In the genomic region with DNA sequence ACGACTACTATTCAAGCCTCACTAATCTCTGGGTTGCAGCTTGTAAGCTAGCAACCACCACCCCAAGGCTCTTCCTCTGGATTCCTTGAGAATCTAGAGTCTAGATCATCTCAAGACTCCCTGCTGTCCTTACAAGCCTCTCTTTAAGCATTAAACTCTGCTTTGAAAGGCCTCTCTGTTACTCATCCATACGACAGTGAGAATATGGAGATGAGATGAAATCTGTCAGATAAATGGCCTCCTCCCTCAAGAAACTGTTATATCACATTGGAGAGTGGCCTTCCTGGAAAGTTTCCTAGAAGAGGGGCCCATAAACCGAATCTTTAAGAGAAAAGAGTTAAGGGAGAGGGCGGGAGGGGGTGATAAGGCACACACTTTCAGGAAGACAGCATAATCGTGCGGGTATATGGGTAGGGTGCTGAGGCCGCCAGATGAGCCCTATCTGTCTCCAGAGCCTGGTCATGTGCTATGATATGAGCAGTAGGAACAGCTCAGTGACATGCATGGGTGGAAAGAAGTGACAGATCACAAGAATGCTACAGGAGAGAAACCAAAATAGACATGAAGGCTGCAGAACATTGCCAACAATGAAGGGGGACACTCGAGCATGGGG, we compare ENCODE assay signal across 14 mouse cellular contexts. TPM values are rescaled to one million over a fixed set of nuclear protein-coding genes. Genes with fewer than 3 reads are reported as not detected.
A peak's percentile ranks its signal among the peaks of the same experiment; 100 is the strongest.
DNase-seq lines count a peak whose midpoint lies in the region; ATAC-seq and TF ChIP-seq lines count a peak whose summit lies in the region.
"Had no signal": no experiment of that assay in that cellular context is flagged by ENCODE, and none has a peak within 500 bp of the region (broad histone marks: within the 10 kb centered on the region; RNA-seq: fewer than 3 reads in every experiment).

No protein-coding gene starts in this region.

- no peak overlapping the region for H3K9ac ChIP-seq in heart, embryonic 13.5 days
- peak overlapping the region; percentile 87 for H3K9ac ChIP-seq in MEL (ENCODE audit: control insufficient read depth, low read depth, low read length, poor library complexity, severe bottlenecking)
- H3K9ac ChIP-seq in liver, embryonic 15.5 days, result peak overlapping the region; percentile 37
- H3K9ac ChIP-seq: forebrain, embryonic 13.5 days; hindbrain, embryonic 14.5 days; limb, embryonic 12.5 days had no signal

- intact Hi-C loops in gastrocnemius, adult 2 months (cut with DNase I), result loop anchor here (5.0 kb wide), 1 partner anchor 41 kb away; no protein-coding TSS in a partner anchor

- H3K4me2 ChIP-seq in heart, embryonic 13.5 days, result peak overlapping the region; percentile 5; the same call in 1 of the 2 replicates
- peak overlapping the region; percentile 58 for H3K4me2 ChIP-seq in liver, embryonic 15.5 days
- H3K4me2 ChIP-seq: forebrain, embryonic 13.5 days; hindbrain, embryonic 14.5 days; limb, embryonic 12.5 days had no signal

- peak in 1 of 2 experiments; percentile 54; a peak in 1 of 4 replicates for TF ChIP-seq POLR2A in MEL (IDR thresholded peaks at IDR 0.05; ENCODE audit: control insufficient read depth in 1 of 2, insufficient read depth in 1 of 2, low read depth in 1 of 2, low read length in 2 of 2, poor library complexity in 1 of 2)

- TF ChIP-seq CTCF in MEL (IDR thresholded peaks at IDR 0.05 in 2 of 3, conservative IDR thresholded peaks at IDR 0.05 in 1 of 3; ENCODE audit: control insufficient read depth in 1 of 3, insufficient read depth in 1 of 3, low read depth in 2 of 3, low read length in 3 of 3, poor library complexity in 1 of 3, severe bottlenecking in 1 of 3), result no peak
- TF ChIP-seq CTCF in gastrocnemius, adult 2 months (IDR thresholded peaks at IDR 0.05), result no peak

- 0 out of 2 replicates have a peak overlapping the region, but pooled peaks have one; percentile 6 for H3K27ac ChIP-seq in heart, embryonic 13.5 days (replicated peaks)
- H3K27ac ChIP-seq in MEL (ENCODE audit: control insufficient read depth, low read depth, low read length), result peak overlapping the region; percentile 100
- peak overlapping the region; percentile 30; the same call in 1 of the 2 replicates for H3K27ac ChIP-seq in embryonic facial prominence, embryonic 10.5 days (replicated peaks)
- H3K27ac ChIP-seq in liver, embryonic 15.5 days (replicated peaks), result peak overlapping the region; percentile 96
- H3K27ac ChIP-seq in gastrocnemius, adult 2 months, result no peak overlapping the region
- H3K27ac ChIP-seq: forebrain, embryonic 13.5 days; hindbrain, embryonic 14.5 days; limb, embryonic 12.5 days; macrophage had no signal

- peak; percentile 93 to 97 for TF ChIP-seq EP300 in MEL (IDR thresholded peaks at IDR 0.05; ENCODE audit: low read depth in 1 of 2, low read length in 2 of 2)

- peaks cover 2% of the 10 kb centered on the region; the same call in 1 of the 2 replicates for H3K79me2 ChIP-seq in MEL (ENCODE audit: control insufficient read depth, insufficient read depth, low read length, poor library complexity)

- no peak; the same call in 1 of the 2 replicates for TF ChIP-seq RAD21 in MEL (IDR thresholded peaks at IDR 0.05; ENCODE audit: low read depth, low read length)

- DNase-seq in heart, postnatal 4 days, result no peak
- DNase-seq in MEL (ENCODE audit: low read depth, low spot score), result peak; percentile 97
- DNase-seq in embryonic facial prominence, embryonic 10.5 days (ENCODE audit: low spot score), result no peak
- DNase-seq in thymus, postnatal 10 days (ENCODE audit: low spot score in 2 of 2), result no peak
- no peak for DNase-seq in T-cell, adult 2 months (ENCODE audit: low spot score)
- DNase-seq in gastrocnemius, adult 2 months, result no peak
- DNase-seq: gastrocnemius, postnatal 14 days; thymus, postnatal 14 days had no signal

- no peaks in the 10 kb centered on the region for H3K27me3 ChIP-seq in heart, embryonic 13.5 days (replicated peaks)
- H3K27me3 ChIP-seq in MEL (ENCODE audit: control insufficient read depth in 1 of 2, insufficient read depth in 2 of 2, low read length in 2 of 2), result no peaks in the 10 kb centered on the region
- H3K27me3 ChIP-seq in embryonic facial prominence, embryonic 10.5 days (replicated peaks; ENCODE audit: low read depth, poor library complexity, severe bottlenecking), result no peaks in the 10 kb centered on the region
- no peaks in the 10 kb centered on the region for H3K27me3 ChIP-seq in liver, embryonic 15.5 days
- H3K27me3 ChIP-seq: forebrain, embryonic 13.5 days; limb, embryonic 12.5 days had no signal

- no peak overlapping the region for H3K4me3 ChIP-seq in heart, embryonic 13.5 days
- peak overlapping the region; percentile 14 to 57; a peak in 3 of 4 replicates for H3K4me3 ChIP-seq in MEL (ENCODE audit: control insufficient read depth in 1 of 2, insufficient read depth in 1 of 2, low read depth in 2 of 2, low read length in 2 of 2)
- H3K4me3 ChIP-seq in embryonic facial prominence, embryonic 10.5 days, result no peak overlapping the region
- H3K4me3 ChIP-seq in liver, embryonic 15.5 days (replicated peaks), result peak overlapping the region; percentile 23
- no peak overlapping the region for H3K4me3 ChIP-seq in gastrocnemius, adult 2 months
- H3K4me3 ChIP-seq: forebrain, embryonic 13.5 days; limb, embryonic 12.5 days had no signal

- H3K36me3 ChIP-seq in heart, embryonic 13.5 days, result no peaks in the 10 kb centered on the region
- H3K36me3 ChIP-seq in MEL (ENCODE audit: control insufficient read depth in 1 of 2, insufficient read depth in 2 of 2, low read length in 2 of 2), result peaks cover 0 to 36% of the 10 kb centered on the region in 2 experiments; a peak in 2 of 4 replicates
- H3K36me3 ChIP-seq in embryonic facial prominence, embryonic 10.5 days (replicated peaks), result no peaks in the 10 kb centered on the region
- no peaks in the 10 kb centered on the region for H3K36me3 ChIP-seq in liver, embryonic 15.5 days (replicated peaks)
- H3K36me3 ChIP-seq: limb, embryonic 12.5 days had no signal

- WGBS in heart, embryonic 13.5 days, result 46% methylated on average over 8 of the region's 8 CpGs
- WGBS in embryonic facial prominence, embryonic 10.5 days, result 81% methylated on average over 8 of the region's 8 CpGs
- 19% methylated on average over 8 of the region's 8 CpGs for WGBS in liver, embryonic 15.5 days (ENCODE audit: insufficient replicate concordance)

- H3K4me1 ChIP-seq in heart, embryonic 13.5 days, result peaks cover 14% of the 10 kb centered on the region
- H3K4me1 ChIP-seq in MEL (ENCODE audit: control insufficient read depth in 1 of 2, insufficient read depth in 2 of 2, low read length in 2 of 2), result peaks cover 17 to 37% of the 10 kb centered on the region in 2 experiments
- peaks cover 11% of the 10 kb centered on the region for H3K4me1 ChIP-seq in embryonic facial prominence, embryonic 10.5 days
- peaks cover 57% of the 10 kb centered on the region for H3K4me1 ChIP-seq in liver, embryonic 15.5 days (replicated peaks)

- no peak for ATAC-seq in heart, embryonic 13.5 days (ENCODE audit: extremely low read depth, insufficient number of reproducible peaks, low FRiP score, low TSS enrichment)
- ATAC-seq in liver, embryonic 15.5 days (ENCODE audit: insufficient read depth), result peak; percentile 100
- ATAC-seq: forebrain, embryonic 13.5 days had no signal

- no peaks in the 10 kb centered on the region for H3K9me3 ChIP-seq in heart, embryonic 13.5 days
- H3K9me3 ChIP-seq in MEL (replicated peaks; ENCODE audit: insufficient read depth, low read length), result no peaks in the 10 kb centered on the region
- H3K9me3 ChIP-seq in embryonic facial prominence, embryonic 10.5 days, result no peaks in the 10 kb centered on the region
- H3K9me3 ChIP-seq in liver, embryonic 15.5 days (replicated peaks), result no peaks in the 10 kb centered on the region
- H3K9me3 ChIP-seq: forebrain, embryonic 13.5 days; limb, embryonic 12.5 days had no signal

TF ChIP-seq in MEL, 35 proteins besides CTCF, POLR2A, EP300 and RAD21 (continues in another document):
- peak; percentile 38; the same call in 1 of the 2 replicates for TF ChIP-seq CHD2 (IDR thresholded peaks at IDR 0.05; ENCODE audit: low read length)
- TF ChIP-seq MAFK (IDR thresholded peaks at IDR 0.05; ENCODE audit: borderline replicate concordance, low read depth, low read length), result no peak; the same call in 1 of the 2 replicates
- TF ChIP-seq MYB (IDR thresholded peaks at IDR 0.05; ENCODE audit: low read depth, low read length), result peak; percentile 75; the same call in 1 of the 2 replicates
- TF ChIP-seq TBP (IDR thresholded peaks at IDR 0.05; ENCODE audit: low read depth, low read length), result peak; percentile 60; the same call in 1 of the 2 replicates
- TF ChIP-seq TAL1 (IDR thresholded peaks at IDR 0.05; ENCODE audit: low read length), result peak; percentile 83
- no peak for TF ChIP-seq CHD1 (IDR thresholded peaks at IDR 0.05; ENCODE audit: low read depth, low read length)
- peak; percentile 96 for TF ChIP-seq BHLHE40 (IDR thresholded peaks at IDR 0.05; ENCODE audit: borderline replicate concordance, low read depth, low read length)
- TF ChIP-seq HCFC1 (IDR thresholded peaks at IDR 0.05; ENCODE audit: low read depth, low read length), result peak; percentile 43; the same call in 1 of the 2 replicates
- TF ChIP-seq ETS1 (IDR thresholded peaks at IDR 0.05; ENCODE audit: low read depth, low read length), result peak; percentile 98
- peak; percentile 87; the same call in 1 of the 2 replicates for TF ChIP-seq JUND (IDR thresholded peaks at IDR 0.05; ENCODE audit: low read depth, low read length)
- no peak for TF ChIP-seq SMC3 (IDR thresholded peaks at IDR 0.05; ENCODE audit: low read depth, low read length)
- no peak for TF ChIP-seq ZKSCAN1 (IDR thresholded peaks at IDR 0.05; ENCODE audit: low read depth, low read length)
- peak; percentile 73 for TF ChIP-seq ELF1 (IDR thresholded peaks at IDR 0.05; ENCODE audit: low read depth, low read length)
- TF ChIP-seq UBTF (IDR thresholded peaks at IDR 0.05; ENCODE audit: borderline replicate concordance, insufficient read depth, low read depth, low read length), result no peak
- TF ChIP-seq USF2 (IDR thresholded peaks at IDR 0.05; ENCODE audit: borderline replicate concordance in 1 of 2, insufficient read depth in 1 of 2, low read depth in 1 of 2, low read length in 2 of 2), result no peak
- peak; percentile 71; the same call in 1 of the 2 replicates for TF ChIP-seq POLR2AphosphoS2 (IDR thresholded peaks at IDR 0.05; ENCODE audit: low read length)
- peak; percentile 97 for TF ChIP-seq TCF12 (IDR thresholded peaks at IDR 0.05; ENCODE audit: low read depth, low read length)

RNA-seq across cellular contexts. Expression of gene Bmp2k, which starts 45.9 kb away (rescaled TPM):
- polyA plus RNA-seq in heart, embryonic 13.5 days (2015; fragmentation: Nextera tagmentation; extraction: Ambion mirVana), result 5.8 and 6.5 TPM in 2 replicates
- 10 to 100 TPM; 18.9 TPM for total RNA-seq in heart, postnatal 4 days (2021)
- total RNA-seq in MEL (2012; rRNA removed), result 10.8 and 11.2 TPM in 2 replicates
- polyA plus RNA-seq in MEL (2012; ENCODE audit: insufficient read depth in 1 of 2, insufficient read length in 2 of 2, low read depth in 1 of 2, low replicate concordance in 2 of 2, missing spikeins in 1 of 2), result 10 to 100 TPM in 1 of 2 experiments, not detected in 1; 16.3 TPM
- 8.0 and 8.1 TPM in 2 replicates for polyA plus RNA-seq in embryonic facial prominence, embryonic 10.5 days (2016; fragmentation: Nextera tagmentation; extraction: Ambion mirVana)
- polyA plus RNA-seq in liver, embryonic 15.5 days (2015; fragmentation: Nextera tagmentation; extraction: Ambion mirVana), result 31.1 and 31.3 TPM in 2 replicates
- total RNA-seq in gastrocnemius, adult 2 months (2021), result 10 to 100 TPM in 1 of 2 experiments, 1 to 10 TPM in 1; 9.6 to 12.9 TPM

Comparison
In these comparisons a context has a peak if more than half of its experiments do, and no peak if none do; other contexts are left out.
1. H3K4me3 ChIP-seq: peak in MEL (2 of 2) and liver, embryonic 15.5 days (single experiment); none in heart, embryonic 13.5 days (single experiment), embryonic facial prominence, embryonic 10.5 days (single experiment) and gastrocnemius, adult 2 months (single experiment).